Mouse (Mus musculus): ENCODE measurements around the gene Pno1.

The Pno1 gene

DNA sequence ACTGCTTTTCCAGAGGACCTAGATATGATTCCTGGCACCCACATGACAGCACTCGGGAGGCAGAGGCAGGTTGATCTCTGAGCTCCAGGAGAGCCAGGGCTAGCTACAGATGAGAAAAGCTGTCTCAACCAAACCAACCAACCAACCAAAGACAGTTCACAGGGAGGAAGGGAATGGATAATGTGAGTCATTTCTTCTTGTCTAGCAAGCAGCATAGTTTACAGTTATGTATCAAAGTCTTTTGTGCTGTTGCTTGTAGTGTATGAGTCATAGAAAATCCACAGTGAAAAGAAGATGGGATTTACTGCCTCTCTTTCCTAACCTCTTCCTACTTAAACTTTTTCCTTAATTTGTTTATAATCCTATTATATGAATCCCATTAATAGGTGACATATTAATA, 34.7 kb downstream of the Pno1 start:
- DNase-seq (ENCODE audit: low spot score) = no peak

DNA sequence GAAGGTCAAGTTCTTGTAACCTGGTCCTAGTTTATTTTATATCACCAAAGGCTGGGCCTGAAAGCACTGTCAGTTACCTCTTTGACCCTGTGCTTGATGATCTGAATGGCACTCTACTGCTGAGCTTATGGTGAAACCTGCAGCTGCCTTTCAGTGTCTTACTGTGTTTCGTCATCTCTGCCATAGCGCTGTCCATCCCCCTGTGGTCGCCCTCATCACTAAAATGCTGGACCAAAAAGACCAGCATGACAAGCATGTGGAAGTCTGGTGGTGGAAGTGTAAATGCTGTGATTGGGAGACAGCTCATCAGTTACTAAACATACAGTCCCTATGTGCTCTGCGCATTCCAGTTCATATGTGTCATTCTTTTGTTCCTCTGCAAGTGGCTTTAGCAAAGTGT, 39.1 kb downstream of the Pno1 start:
- no peak for DNase-seq (ENCODE audit: low spot score)

DNA sequence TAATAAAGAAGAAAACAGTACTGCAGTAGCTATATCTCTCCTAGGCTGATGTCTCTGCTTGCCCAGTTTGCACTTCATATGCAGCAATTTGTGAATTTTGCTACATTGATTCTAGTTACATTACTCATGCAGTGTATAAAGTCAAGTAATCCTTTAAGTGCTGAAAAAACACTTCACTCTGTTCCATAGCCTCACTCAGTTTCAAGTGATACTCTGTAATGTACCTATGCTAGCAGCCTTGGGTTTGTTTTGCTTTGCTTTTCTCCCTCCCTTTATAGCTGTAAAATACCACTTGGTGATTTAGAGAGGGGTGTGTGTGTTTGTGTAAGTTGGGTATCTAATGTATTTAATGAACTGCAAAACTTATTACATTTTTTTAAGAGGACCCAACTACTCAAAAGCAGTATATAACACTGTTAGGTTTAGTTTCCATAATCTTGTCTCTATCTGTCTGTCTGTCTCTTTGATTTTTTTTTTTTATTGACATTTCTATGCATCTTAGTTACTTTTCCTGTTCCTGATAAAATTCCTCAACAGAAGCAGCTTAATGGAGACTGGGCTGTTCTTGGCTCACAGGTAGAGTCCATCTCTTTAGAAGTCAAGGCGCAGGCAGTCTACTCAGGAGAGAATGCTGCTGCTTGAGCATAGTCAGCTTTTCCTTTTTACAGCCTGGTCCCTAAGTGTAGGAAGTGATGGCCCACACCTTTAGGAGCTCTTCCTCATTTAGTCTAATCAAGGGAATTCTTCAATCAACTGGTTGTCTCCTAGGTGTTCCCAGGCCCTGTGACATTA, 40.2 kb downstream of the Pno1 start:
- no peak for DNase-seq (ENCODE audit: low spot score)

DNA sequence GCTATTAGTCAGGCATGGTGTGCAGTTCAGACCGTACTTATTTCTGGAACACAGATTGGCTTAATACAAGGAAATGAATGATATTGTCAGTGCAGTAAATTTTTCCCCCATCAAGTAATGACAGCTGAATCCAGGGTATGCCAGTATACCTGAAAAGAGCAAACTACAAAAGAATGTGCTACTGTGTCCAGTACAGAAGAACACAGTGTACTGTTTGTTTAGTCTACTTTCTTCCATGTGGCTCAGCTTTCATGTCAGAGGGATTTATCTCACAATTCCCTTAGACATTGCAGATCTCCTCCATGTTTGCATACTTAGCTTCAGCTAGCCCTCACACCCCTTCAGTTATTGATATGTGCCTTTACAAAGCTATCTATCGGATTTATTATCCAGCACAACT, 42.1 kb downstream of the Pno1 start:
- DNase-seq (ENCODE audit: low spot score) = no peak

DNA sequence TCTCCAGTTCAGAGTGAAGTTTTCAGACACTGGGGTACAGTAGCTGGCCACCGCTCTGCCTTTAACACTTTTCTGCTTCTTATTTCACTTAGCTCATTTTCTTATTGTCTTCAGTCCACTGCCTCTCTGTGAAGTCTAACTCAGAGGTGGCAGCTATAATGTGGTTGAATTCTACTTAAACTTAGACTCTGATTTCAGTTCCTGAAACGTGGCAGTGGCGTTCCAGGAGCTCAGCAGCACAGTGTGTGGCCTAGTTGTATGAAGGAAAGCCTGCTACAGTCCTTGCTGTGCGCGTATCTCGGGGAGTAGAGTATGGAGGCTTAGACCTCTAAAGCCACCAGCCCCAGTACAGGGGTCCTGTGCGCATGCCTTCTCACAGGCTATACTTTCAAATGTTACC, 44.7 kb downstream of the Pno1 start:
- no peak for DNase-seq (ENCODE audit: low spot score)

DNA sequence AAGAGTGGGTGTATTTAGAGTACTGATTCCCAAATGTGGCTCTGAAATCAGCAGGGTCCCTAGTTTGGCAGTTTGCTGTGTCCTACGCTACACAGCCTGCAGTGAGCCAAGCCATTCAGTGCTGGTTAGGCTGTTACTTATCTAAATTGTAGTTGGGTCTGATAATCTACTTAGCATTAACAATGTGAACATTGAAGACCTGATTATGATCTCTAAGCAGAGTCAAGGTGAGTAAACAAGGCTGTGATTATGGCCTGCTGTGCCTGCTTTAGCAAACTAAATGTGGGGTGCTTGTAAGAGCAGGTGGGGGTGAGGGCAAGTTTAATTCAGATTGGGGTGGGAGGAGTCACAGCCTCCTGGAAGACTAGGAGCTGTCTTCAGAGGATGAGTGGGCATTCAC, 47.4 kb downstream of the Pno1 start:
- DNase-seq (ENCODE audit: low spot score) = no peak

DNA sequence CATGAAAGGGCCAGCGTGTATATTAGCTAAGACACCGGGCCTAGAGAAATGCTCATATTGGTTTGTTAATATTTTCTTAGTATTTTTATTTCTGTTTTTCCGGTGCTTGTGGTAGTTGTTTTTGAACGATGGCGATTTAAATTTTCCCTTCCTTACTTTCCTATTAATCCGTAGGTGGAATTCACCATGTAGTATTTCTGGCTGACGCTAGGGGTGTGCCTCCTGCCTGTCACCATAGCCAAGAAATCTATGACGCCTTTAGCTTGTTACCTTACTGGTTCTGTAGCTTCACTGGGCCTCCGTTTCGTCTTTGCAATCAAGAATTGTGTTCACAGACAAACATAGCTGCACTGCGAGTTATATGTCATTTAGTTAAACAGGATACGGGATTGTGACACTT, 51.1 kb downstream of the Pno1 start:
- DNase-seq (ENCODE audit: low spot score) = peak; percentile 32

DNA sequence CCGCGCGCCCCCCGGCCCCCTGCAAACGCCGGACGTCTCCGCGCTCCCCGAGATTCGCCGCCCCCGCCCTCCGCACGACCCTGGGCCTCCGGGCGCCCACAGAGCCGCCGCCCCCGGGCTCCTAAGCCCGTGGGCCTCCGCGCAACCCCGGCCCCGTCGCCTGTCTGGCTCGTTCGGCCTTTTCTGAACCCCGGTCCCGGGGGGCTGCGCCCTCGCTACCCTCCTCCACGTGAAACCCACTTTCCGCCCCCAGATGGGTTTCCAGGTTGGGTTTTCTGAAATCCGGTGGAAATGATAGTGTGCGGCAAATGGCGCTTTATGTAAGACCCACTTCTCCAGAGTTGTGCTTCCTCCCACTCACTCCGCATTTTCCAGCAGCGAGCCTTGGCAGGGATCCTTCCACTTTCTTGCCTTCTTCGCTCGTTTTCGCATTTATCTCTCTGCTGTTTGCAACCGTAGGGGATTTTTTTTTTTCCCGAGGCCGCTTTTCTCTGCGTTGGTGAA, 51.6 kb downstream of the Pno1 start:
- peak; percentile 38 for DNase-seq (ENCODE audit: low spot score)

DNA sequence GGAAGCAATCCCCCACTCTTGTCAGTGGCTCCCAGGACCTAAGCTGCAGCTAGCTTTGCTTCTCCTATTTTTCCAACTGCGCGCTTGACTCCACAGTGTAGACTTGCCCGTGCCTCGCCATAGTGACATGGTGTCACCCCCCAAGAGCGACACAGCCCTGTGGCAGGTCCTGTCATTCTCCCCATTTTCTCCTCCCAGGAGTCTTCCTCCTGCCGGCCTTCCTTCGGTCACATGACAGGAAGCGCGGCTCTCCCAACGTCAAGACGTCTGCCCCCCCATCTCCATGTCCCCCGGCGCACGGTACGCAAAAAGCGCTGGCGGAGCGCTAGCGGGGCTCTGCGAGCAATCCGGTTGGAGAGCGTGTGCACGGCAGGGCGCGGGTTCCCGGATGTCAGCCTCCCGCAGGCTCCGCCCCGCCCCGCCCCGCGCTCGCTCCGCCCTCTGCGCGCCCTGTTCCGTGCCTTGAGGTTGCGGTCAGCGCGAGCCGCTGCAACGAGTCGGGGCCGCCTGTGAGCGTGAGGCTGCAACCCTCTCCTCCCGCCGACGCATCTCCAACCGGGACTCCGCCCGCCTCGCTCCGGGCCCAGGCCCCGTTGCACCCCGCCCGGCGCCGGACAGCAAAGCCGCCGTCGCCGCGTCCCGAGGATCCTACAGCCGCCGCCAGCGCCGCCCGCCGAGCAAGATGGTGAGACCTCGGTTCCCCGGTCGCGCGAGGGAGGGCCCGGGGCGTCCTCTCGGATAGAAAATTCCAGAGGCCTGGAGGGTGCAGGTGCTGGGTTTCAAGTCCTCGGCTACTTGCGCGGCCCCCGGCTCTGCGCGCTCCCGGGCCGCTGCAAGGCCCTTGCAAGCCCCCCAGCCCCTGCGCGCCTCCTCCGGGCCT, 52.3 kb downstream of the Pno1 start, which contains the start of gene Ppp3r1:
TSS of gene Ppp3r1 (plus strand) at position 406 of the 880 bp plus-strand sequence.
- peak; percentile 95 for DNase-seq (ENCODE audit: low spot score)
